Mouse (Mus musculus) heart, embryonic 16.5 days (tissue): ENCODE measurements around the gene Elac2. TPM values are rescaled to one million over a fixed set of nuclear protein-coding genes. Genes with fewer than 3 reads are reported as not detected.

Experiments used
- ATAC-seq: fragments of 200-750 bp; cut with Nextera tagmentation; replicated peaks from 2 replicates; pipeline ENCODE4 v1.8.0; 2017; ENCODE audit warnings: moderate number of reproducible peaks; ENCODE audit not compliant: insufficient read depth, low FRiP score; ENCODE audit errors: extremely low read depth
- H3K27ac ChIP-seq: fragments of 300-500 bp; sonication (generic); 2 replicates; pipeline ENCODE4 v1.5.1; 2014; ENCODE audit warnings: mild to moderate bottlenecking, low read length, control low read depth, moderate library complexity
- H3K27me3 ChIP-seq: fragments of 300-500 bp; sonication (generic); 2 replicates; pipeline ENCODE4 v1.6.1; 2014; ENCODE audit warnings: low read length, mixed read lengths; ENCODE audit not compliant: control insufficient read depth, insufficient read depth
- H3K36me3 ChIP-seq: fragments of 300-500 bp; sonication (generic); 2 replicates; pipeline ENCODE4 v1.6.1; 2014; ENCODE audit not compliant: control insufficient read depth, insufficient read depth
- H3K4me1 ChIP-seq: fragments of 300-500 bp; sonication (generic); 2 replicates; pipeline ENCODE4 v1.6.1; 2014; ENCODE audit warnings: low read length, mixed read lengths; ENCODE audit not compliant: control insufficient read depth, insufficient read depth
- H3K4me2 ChIP-seq: fragments of 300-500 bp; sonication (generic); 2 replicates; pipeline ENCODE4 v1.6.1; 2014; ENCODE audit warnings: low read depth, mild to moderate bottlenecking, control low read depth, low read length
- H3K4me3 ChIP-seq: fragments of 300-500 bp; sonication (generic); 2 replicates; pipeline ENCODE4 v1.5.1; 2014; ENCODE audit warnings: mild to moderate bottlenecking, control low read depth, low read length
- H3K9ac ChIP-seq: fragments of 300-500 bp; sonication (generic); 2 replicates; pipeline ENCODE4 v1.6.1; 2014; ENCODE audit warnings: low read length, control low read depth
- H3K9me3 ChIP-seq: fragments of 300-500 bp; sonication (generic); replicated peaks from 2 replicates; pipeline ENCODE4 v1.6.1; 2016; ENCODE audit warnings: low read length; ENCODE audit not compliant: control insufficient read depth
- WGBS: fragments of 180-500 bp; shearing (Covaris S2); extraction: QIAGEN DNeasy Blood & Tissue Kit; methylation state at CpG from one replicate; pipeline ENCODE4 v1.1.7; 2014; 5-methylcytosine and 5-hydroxymethylcytosine counted together
- polyA plus RNA-seq: library from polyadenylated mRNA; unstranded; fragments of >200 nt; fragmentation: Nextera tagmentation; extraction: Ambion mirVana; gene quantifications from 2 replicates; pipeline ENCODE4 v1.2.1, GENCODE M21; 2015

Gene Elac2
- polyA plus RNA-seq, 1 experiment from 2014 or later = 20.7 TPM

DNA sequence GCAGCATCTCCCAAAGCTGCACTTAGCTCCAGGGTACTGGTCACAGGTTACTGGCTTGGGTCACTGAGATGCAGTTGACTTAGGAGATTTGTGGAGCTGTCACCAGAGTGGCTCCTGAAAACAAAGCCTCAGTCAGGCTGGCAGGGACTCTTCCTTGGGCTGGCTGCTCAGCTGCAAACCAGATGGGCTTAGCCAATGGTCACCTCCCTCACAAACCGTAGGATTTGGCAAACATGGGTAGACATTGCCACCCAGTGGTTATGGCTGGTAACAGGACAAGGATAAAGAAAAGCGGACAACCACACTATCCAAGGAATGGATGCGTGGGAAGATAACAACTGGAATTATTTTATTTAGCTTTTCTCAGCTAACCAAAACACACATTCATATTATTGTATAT lies 10.3 kb upstream of the Elac2 start:
- H3K9me3 ChIP-seq = no peaks in the 10 kb centered on the region
- no peak overlapping the region for H3K9ac ChIP-seq
- H3K36me3 ChIP-seq = no peaks in the 10 kb centered on the region
- no peak overlapping the region for H3K4me2 ChIP-seq
- ATAC-seq = no peak
- 0 out of 2 replicates have a peak, but pooled peaks cover 5% of the 10 kb centered on the region for H3K27me3 ChIP-seq
- H3K4me3 ChIP-seq = no peak overlapping the region
- WGBS = 9% methylated on average over 3 of the region's 3 CpGs
- no peaks in the 10 kb centered on the region for H3K4me1 ChIP-seq
- no peak overlapping the region for H3K27ac ChIP-seq

DNA sequence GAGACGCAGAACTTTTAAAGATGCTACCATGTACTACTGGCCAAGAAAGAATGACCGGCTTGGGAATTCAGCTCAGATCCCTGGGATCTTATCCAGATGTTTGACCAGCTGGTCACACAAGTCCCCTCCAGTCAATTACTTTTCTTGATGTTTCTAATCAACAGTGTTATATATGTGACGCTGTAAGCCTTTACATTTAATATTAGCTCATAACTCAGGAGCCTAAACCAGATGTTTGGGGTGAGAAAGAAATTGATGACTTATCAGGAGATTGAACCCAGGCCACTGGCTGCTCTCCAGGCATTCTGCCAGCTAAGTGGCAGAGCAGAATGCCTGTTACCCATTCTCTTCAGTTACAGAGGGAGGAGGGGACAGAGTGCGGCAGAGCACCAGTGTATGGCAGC lies 9.9 kb upstream of the Elac2 start:
- no peaks in the 10 kb centered on the region for H3K9me3 ChIP-seq
- H3K9ac ChIP-seq = no peak overlapping the region
- no peak overlapping the region for H3K4me3 ChIP-seq
- H3K36me3 ChIP-seq = no peaks in the 10 kb centered on the region
- H3K27ac ChIP-seq = no peak overlapping the region
- no peaks in the 10 kb centered on the region for H3K4me1 ChIP-seq
- no peak for ATAC-seq
- 0 out of 2 replicates have a peak, but pooled peaks cover 5% of the 10 kb centered on the region for H3K27me3 ChIP-seq
- no peak overlapping the region for H3K4me2 ChIP-seq
- 49% methylated on average over 4 of the region's 4 CpGs for WGBS

DNA sequence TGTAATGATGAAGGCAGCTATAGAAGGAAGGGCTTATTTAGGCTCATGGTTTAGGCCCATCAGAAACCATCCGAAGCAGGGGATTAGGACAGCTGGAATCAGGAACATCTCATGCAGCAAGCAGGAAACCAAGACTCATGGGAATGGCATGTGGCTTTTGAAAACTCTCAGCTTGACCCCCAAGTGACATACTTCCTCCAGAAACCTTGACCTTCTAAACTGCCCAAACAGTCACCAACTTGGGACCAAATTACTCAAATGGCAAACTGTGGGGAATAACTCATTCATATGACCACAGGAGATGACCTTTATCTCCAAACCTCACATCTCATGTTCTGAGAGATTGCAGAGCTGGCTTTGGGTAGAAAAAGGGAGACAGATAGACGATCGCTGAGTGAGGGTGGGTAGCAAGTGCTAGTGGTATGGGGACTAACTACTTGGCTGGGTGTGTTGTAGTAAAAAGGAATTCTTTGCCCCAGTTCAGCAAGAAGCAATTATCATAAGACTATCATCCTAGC lies 7.3 kb upstream of the Elac2 start:
- no peaks in the 10 kb centered on the region for H3K36me3 ChIP-seq
- H3K4me1 ChIP-seq = no peaks in the 10 kb centered on the region
- 61% methylated on average over 3 of the region's 3 CpGs for WGBS
- ATAC-seq = no peak
- H3K9ac ChIP-seq = no peak overlapping the region
- 0 out of 2 replicates have a peak, but pooled peaks cover 5% of the 10 kb centered on the region for H3K27me3 ChIP-seq
- H3K4me3 ChIP-seq = no peak overlapping the region
- H3K27ac ChIP-seq = no peak overlapping the region
- no peak overlapping the region for H3K4me2 ChIP-seq
- H3K9me3 ChIP-seq = no peaks in the 10 kb centered on the region

DNA sequence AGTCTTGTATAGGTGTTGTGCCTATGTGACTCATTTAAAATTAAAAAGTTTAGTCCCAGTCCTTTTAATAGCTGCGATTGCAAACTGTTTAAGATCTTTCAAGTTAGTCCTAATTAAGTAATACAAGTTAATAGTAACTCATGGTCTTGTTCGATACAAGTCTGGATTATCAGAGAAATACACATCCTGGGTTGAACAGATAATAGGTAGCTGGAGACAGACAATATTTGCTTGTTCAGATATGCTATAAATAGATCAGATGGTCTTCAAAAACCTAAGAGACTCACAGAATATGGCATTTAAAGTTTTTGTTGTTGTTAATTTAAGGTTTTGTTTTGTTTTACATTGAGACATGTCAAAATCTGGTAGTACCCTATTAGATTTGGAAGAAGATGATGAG lies 6.4 kb upstream of the Elac2 start:
- H3K36me3 ChIP-seq = no peaks in the 10 kb centered on the region
- H3K27ac ChIP-seq = no peak overlapping the region
- H3K9ac ChIP-seq = no peak overlapping the region
- no peak overlapping the region for H3K4me2 ChIP-seq
- ATAC-seq = no peak
- H3K4me1 ChIP-seq = no peaks in the 10 kb centered on the region
- no peaks in the 10 kb centered on the region for H3K9me3 ChIP-seq
- WGBS = 60% methylated on average over 2 of the region's 2 CpGs
- 0 out of 2 replicates have a peak, but pooled peaks cover 5% of the 10 kb centered on the region for H3K27me3 ChIP-seq
- H3K4me3 ChIP-seq = no peak overlapping the region

DNA sequence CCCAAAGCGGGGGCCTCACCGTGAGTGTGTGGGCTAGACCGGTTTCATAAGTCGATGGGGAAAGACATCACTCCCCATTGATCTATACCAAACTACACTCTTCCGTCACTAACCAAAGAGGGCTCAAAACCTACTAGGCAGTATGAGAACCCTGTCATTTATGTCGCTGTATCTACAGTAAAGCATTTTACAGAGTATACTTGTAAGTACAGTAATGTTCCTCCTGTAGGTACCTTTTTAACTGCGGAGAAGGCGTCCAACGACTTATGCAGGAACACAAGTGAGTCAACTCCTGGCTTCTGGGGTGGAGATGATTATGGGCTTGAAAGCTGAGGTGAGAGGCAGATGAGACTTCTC lies 629 bp downstream of the Elac2 start:
- peak overlapping the region; percentile 87 for H3K4me3 ChIP-seq
- H3K4me1 ChIP-seq = peaks cover 8% of the 10 kb centered on the region
- peak overlapping the region; percentile 85 for H3K4me2 ChIP-seq
- peaks cover 15% of the 10 kb centered on the region; the same call in 1 of the 2 replicates for H3K36me3 ChIP-seq
- peak overlapping the region; percentile 85 for H3K9ac ChIP-seq
- H3K27me3 ChIP-seq = no peaks in the 10 kb centered on the region
- 11% methylated on average over 9 of the region's 9 CpGs for WGBS
- H3K27ac ChIP-seq = no peak overlapping the region
- no peaks in the 10 kb centered on the region for H3K9me3 ChIP-seq
- ATAC-seq = no peak

DNA sequence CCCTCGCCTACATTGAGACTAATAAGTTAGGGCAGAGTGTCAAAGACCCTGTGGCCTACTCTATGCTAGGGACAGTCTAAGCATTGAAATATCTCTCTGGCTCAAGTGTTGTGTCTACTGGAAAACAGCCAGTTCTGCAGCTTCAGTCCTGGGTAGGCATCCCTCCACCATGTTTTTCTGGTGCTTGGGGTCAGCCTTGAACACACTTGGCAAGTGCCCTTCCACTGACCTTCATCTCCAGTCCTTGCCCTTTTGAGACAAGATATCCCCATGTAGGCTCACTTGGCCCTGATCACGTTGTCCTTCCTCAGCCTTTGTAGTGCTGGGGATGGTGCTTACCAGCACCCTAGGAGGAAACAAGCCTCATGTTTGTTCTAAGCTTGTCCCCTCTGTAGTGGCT lies 9.7 kb downstream of the Elac2 start:
- H3K9ac ChIP-seq = no peak overlapping the region
- no peaks in the 10 kb centered on the region for H3K4me1 ChIP-seq
- ATAC-seq = no peak
- 90% methylated on average over 2 of the region's 2 CpGs for WGBS
- H3K9me3 ChIP-seq = no peaks in the 10 kb centered on the region
- H3K27me3 ChIP-seq = no peaks in the 10 kb centered on the region
- no peak overlapping the region for H3K4me2 ChIP-seq
- H3K4me3 ChIP-seq = no peak overlapping the region
- H3K27ac ChIP-seq = no peak overlapping the region
- H3K36me3 ChIP-seq = peaks cover 58% of the 10 kb centered on the region

DNA sequence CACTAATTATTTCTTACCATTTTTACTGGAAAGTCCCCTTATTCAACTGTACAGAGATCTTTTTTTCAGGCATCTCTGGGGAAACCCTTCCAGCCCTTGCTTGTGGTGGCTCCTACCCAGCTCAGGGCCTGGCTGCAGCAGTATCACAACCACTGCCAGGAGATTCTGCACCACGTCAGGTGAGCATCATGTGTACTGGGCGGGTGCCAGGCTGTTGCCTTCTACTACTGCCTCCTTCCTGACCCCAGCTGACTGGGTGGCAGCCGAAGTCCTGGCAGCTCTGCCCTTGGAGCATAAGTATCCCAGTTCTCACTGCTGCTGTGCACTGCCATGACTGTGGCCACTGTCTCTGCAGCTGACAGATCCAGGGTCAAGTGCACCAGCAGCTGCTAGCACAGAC lies 19.6 kb downstream of the Elac2 start:
- Histone ChIP-seq H3K36me3 (peaks cover 60% of the 10 kb centered on the region), H3K27me3 (no peaks in the 10 kb centered on the region), H3K27ac (no peak overlapping the region), H3K9ac (no peak overlapping the region), H3K4me1 (no peaks in the 10 kb centered on the region), H3K9me3 (no peaks in the 10 kb centered on the region), H3K4me3 (no peak overlapping the region), H3K4me2 (no peak overlapping the region)
- ATAC-seq = no peak; the same call in 1 of the 2 replicates
- 70% methylated on average over 3 of the region's 3 CpGs for WGBS

DNA sequence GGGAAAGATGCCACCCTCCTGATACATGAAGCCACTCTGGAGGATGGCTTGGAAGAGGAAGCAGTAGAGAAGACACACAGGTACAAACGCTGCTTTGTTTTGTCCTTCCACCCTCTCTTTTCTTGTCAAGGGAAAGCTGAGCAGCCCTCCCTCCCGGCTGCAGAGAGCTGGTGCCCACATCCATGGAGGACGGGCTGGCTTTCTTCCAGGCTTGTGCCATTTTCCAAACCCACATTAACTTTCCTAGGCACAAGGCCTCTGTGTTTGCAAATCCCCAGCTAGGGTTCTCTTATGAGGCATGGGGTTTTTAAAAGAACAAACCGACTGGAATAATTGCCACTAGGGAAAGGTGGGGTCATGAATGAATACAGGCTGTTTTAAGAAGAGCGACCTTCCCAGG lies 20.8 kb downstream of the Elac2 start:
- Histone ChIP-seq H3K9ac (no peak overlapping the region), H3K27ac (no peak overlapping the region), H3K4me1 (no peaks in the 10 kb centered on the region), H3K36me3 (peaks cover 49% of the 10 kb centered on the region), H3K9me3 (no peaks in the 10 kb centered on the region), H3K4me3 (no peak overlapping the region), H3K27me3 (no peaks in the 10 kb centered on the region), H3K4me2 (no peak overlapping the region)
- ATAC-seq = no peak
- 82% methylated on average over 5 of the region's 5 CpGs for WGBS

DNA sequence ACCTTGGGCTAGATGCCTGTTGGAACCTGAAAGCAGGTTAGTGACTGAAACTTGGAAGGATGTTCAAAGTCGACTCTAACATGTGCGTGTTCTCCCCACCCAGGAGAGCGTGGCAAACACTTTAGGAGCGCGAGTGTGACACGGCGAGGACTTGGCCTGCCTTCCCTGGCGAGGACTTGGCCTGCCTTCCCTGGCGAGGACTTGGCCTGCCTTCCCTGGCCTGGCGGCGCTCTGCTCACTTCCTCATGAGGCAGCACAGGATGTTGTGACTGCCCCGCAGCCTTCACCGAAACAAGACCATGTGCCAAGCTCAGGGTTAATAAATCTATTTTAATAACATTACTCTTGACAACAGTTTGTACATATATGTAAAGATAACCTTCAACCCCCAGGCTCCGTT lies 22.9 kb downstream of the Elac2 start:
- no peaks in the 10 kb centered on the region for H3K9me3 ChIP-seq
- H3K36me3 ChIP-seq = peaks cover 38% of the 10 kb centered on the region
- H3K9ac ChIP-seq = no peak overlapping the region
- no peaks in the 10 kb centered on the region for H3K27me3 ChIP-seq
- no peaks in the 10 kb centered on the region for H3K4me1 ChIP-seq
- no peak overlapping the region for H3K4me2 ChIP-seq
- no peak overlapping the region for H3K4me3 ChIP-seq
- WGBS = 83% methylated on average over 14 of the region's 14 CpGs
- H3K27ac ChIP-seq = no peak overlapping the region
- ATAC-seq = no peak
